Mouse (Mus musculus) right cerebral cortex, postnatal 4 days (tissue): ENCODE results near the gene Cacnb2.

Experiments
- DNase-seq: peaks from one replicate; pipeline ENCODE4 v3.0.0-alpha.2; 2022

Cacnb2 gene

DNA sequence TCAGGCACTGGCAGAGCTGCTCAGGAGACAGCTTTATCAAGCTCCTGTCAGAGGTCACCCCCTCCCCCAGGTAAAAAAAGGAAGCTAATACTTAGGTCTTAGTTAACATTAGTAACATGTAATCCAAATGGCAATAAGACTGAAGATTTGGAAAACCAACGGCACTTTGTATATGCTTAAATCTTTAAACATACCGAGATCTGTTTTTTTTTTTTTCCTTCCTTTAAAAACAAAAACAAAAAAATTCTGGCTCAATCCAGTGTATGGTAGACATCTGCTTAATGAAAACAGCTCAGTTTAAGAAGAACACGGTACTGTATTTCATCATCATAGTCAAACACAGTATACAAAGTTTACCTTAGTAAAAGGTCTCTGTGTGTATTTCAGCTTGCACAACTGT is at the start of gene Cacnb2:
Cacnb2 (plus strand) TSS at position 301 of the 400 bp plus-strand sequence.
- no peak for DNase-seq

GRCm38 (mm10) chr2:14568020-14568419 is 34.9 kb upstream of the Cacnb2 start:
- no peak for DNase-seq

- DNase-seq, result no peak
Observed at GRCm38 (mm10) chr2:14571300-14571699, 31.6 kb upstream of the Cacnb2 start.

GRCm38 (mm10) chr2:14589541-14589940 is 13.3 kb upstream of the Cacnb2 start:
- DNase-seq, result no peak

GRCm38 (mm10) chr2:14597909-14598563 is 4.9 kb upstream of the Cacnb2 start:
- DNase-seq, result no peak

DNA sequence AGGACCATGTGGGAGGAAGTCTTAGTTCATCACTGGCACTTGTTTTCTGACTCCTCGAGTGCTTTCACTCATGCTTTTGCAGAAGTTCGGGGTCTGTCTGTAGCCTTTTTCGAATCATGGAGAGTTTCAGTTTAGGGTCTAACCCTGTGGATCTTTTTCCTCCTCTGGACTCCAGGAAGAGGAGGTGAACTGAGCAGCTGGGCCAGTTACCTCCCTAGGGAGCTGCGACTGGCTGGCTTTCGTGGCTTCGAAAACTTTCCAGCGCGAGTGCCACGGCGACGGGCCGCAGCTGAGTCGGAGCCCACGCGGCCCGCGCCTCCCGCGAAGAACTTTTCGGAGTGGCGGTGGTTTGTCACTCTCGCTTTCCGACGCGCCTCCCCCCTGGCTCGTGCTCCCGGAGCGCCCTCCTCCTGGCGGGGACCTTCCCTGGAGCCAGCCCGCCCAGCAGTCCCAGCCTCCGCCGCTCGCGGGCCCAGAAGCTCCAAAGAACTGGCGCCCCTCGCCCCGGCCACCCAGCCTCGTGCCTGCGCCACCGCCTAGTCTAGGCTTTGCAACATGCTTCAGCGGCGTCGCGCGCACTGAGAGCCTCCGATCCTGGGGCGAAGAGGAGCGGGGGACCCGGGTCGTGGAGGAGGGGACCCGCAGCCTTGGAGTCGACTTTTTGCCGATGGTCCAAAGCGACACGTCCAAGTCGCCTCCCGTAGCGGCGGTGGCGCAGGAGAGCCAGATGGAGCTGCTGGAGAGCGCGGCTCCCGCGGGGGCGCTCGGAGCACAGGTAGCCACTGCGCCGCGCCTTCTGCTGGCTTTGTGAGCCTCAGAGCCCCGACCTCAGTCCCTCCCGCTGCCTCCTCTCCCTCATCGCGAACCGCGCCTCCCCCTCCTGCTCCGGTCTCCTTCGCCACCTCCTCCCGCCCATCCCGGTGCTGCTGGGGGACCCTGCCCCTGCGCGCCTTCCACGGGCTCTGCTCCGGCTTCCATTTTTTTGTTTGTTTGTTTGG is 1.2 kb downstream of the Cacnb2 start:
- peak; percentile 64 for DNase-seq

GRCm38 (mm10) chr2:14604791-14605190 is 1.9 kb downstream of the Cacnb2 start:
- peak; percentile 29 for DNase-seq

DNA sequence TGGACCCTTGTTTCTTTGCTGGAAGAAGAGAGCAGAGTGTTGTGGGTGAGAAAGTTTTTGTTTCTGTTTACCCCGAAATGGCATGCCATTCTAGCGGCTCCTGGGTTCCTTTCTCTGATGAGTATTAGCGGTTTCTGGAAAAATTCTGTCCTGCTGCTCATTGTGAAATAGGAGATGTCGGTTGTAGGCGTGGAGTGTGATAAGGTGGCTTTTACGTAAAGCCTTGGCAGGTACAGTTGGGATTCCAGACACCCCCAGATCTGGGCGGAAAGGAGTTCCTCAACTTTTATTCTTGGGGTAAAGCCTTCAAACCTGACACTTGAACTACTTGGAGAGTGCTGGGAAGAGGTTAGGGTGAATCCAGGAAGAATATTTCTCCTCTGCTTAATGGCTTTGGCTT is 2.3 kb downstream of the Cacnb2 start:
- no peak for DNase-seq

- DNase-seq, result no peak
Observed at GRCm38 (mm10) chr2:14608606-14609005, 5.7 kb downstream of the Cacnb2 start.

DNA sequence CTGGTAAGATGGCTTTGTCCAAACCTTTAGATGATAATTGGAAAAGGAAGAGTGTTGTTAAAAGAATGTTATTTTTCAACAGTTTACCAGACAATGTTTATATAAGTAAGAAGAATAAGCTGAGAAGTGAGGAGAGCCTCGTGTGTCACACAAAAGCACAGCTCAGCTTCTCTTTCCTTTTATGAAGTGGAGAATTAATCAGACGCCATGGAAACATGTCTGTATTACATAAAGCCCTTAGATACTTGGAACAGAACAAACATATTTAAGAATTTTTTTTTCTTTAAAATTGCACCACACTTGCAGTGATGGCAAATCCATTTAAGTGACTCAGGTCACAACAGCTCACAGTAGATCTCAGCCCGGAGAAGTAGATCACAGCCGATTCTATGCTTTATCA is 9.8 kb downstream of the Cacnb2 start:
- DNase-seq, result no peak

GRCm38 (mm10) chr2:14616361-14616760 is 13.5 kb downstream of the Cacnb2 start:
- DNase-seq, result no peak

- no peak for DNase-seq
Observed at GRCm38 (mm10) chr2:14620120-14620853, 17.4 kb downstream of the Cacnb2 start.

DNA sequence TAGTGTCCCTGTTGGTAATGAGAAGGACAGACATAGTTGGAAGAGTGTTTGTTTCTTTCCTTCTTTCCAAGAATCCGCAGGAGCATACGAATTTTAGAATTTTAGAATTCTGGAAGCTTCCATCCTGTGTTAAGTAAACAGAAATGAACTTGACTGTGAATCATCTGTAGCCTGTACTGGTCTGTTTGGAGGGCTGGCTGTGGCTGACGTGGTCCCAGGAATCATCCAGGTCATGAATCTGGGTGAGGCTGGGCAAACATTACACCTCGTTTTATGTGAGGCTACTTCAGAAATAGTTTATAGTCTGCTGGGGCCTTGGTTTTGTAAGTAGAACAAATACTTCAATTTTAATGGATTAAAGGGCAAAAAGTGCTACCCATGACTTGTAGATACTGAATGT is 18.0 kb downstream of the Cacnb2 start:
- no peak for DNase-seq

- DNase-seq, result no peak
Observed at GRCm38 (mm10) chr2:14623820-14624219, 20.9 kb downstream of the Cacnb2 start.

DNA sequence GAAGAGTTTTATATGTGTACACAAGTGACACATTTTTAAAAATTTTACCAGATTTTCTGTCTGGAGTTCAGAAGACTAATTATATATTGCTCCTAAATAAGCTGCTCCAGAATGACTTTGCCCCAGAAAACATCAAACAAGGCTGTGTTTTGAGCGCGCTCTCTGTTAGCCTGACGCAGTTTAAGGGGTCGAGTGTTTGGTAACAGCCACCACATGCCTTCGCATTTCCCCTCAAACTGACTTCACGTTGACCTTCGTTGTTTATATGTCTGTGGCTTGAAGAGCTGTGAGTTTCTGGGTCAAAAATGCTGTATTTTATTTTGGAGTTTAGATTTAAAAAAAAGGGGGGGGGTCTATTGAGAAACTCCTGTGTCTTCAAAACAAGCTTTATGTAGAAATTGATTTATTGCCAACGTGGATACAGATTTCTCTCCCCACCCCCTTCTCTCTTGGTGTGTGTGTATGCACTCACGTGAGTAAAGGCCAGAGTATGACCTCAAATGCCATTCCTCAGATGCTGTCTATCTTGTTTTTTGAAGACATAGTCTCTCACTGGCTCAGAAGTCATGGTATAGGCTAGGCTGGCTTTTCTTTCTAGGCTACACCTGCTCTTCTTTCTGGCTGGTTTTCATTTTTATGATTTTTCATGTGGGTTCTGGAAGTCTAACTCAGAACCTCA is 27.1 kb downstream of the Cacnb2 start:
- DNase-seq, result no peak

- DNase-seq, result no peak
Observed at GRCm38 (mm10) chr2:14631590-14631989, 28.7 kb downstream of the Cacnb2 start.

DNA sequence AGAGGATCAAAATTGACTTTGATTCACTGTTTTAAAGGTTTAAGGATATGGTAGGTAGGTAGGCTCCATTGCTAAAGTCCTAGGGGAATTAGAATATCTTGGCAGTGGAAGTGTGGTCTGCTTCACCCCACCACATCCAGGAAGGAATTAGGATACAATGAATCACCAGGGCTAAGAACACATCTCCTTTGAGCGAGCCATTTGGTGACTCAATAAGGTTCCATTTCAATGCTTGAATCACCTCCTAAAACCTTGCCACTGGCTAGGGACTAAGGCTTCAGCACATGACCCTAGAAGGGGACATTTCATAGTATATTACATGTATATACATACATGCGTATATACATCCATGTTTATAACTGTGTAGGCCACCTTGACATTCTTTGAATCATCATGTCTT is 30.3 kb downstream of the Cacnb2 start:
- DNase-seq, result no peak

DNA sequence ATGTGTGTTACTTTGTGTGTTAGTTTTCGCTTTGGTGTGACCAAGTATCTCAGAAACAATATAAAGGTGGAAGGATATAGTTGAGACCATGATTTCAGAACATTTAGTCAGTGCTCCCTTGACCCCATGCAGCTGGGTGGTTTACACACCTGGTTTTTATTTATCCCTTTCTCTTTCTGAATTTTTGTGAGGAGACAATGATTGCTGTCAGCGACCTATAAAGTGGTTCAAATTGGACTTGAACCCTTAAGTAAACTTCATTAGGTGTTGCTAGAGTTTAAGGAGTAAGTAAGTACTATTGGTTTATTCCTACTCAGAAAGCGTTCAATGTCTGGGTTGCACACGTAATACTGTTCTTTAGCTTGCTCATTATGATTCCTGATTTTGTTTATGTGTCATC is 36.4 kb downstream of the Cacnb2 start:
- no peak for DNase-seq

- DNase-seq, result no peak
Observed at GRCm38 (mm10) chr2:14639877-14640276, 37.0 kb downstream of the Cacnb2 start.

DNA sequence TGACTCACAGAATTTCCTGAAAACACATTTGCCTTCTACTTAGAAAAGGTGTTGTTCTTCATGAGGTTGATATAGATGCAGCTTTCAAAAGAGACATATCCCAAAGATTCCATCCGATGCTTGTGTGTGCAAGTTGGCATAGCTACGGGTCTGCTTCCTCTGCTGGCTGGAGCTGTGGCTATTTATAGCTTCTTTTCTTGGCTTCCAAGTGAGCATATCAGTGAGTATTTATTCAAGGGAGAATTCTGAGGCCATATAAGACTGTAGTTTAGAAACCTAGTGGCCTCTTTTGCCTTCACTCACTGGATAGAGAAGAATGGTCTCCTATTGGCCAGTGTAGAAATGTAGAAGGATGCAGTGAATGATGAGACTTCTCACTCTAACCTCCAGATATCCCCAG is 38.2 kb downstream of the Cacnb2 start:
- no peak for DNase-seq

- DNase-seq, result peak; percentile 10
Observed at GRCm38 (mm10) chr2:14651268-14651667, 48.4 kb downstream of the Cacnb2 start.

DNA sequence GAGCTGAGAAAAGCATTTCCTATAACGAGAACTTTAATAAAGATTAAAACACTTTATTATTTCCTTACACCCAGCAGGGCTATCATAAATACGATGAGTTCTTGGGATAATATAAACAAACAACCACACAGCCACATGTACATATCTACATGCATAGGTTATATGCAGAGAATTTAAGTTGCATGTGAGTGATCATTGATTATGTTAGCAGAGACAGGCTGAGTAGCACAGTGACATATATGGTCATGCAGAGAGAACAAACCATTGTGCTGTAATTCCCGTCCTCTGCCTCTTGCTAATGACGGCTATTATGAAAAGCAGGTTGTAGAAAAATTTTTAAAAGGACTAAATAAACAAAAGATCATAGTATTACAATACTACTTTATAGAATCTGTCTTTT is 53.8 kb downstream of the Cacnb2 start:
- no peak for DNase-seq
